Mouse (Mus musculus) stomach, embryonic 14.5 days (tissue): ENCODE measurements around the gene Retnlb. TPM values are rescaled to one million over a fixed set of nuclear protein-coding genes. Genes with fewer than 3 reads are reported as not detected.
"Not testable (repeated sequence)": the region's sequence is repeated elsewhere in the genome, so short reads cannot be mapped to it uniquely, and the experiment has no call there.

Experiments
- ATAC-seq: fragments of 200-750 bp; cut with Nextera tagmentation; 2 replicates; pipeline ENCODE4 v1.8.0; 2017; ENCODE audit warnings: low read depth, moderate TSS enrichment; ENCODE audit not compliant: insufficient number of reproducible peaks, insufficient read depth, low FRiP score
- H3K27ac ChIP-seq: fragments of 300-500 bp; sonication (generic); 2 replicates; pipeline ENCODE4 v1.5.1; 2014; ENCODE audit warnings: mild to moderate bottlenecking, low read length, moderate library complexity, mixed read lengths
- H3K27me3 ChIP-seq: fragments of 300-500 bp; sonication (generic); 2 replicates; pipeline ENCODE4 v1.6.1; 2014; ENCODE audit warnings: low read length, control low read depth, mixed read lengths; ENCODE audit not compliant: control insufficient read depth, insufficient read depth
- H3K36me3 ChIP-seq: fragments of 300-500 bp; sonication (generic); 2 replicates; pipeline ENCODE4 v1.6.1; 2014; ENCODE audit warnings: mild to moderate bottlenecking, control low read depth, low read length, moderate library complexity, mixed read lengths; ENCODE audit not compliant: control insufficient read depth, insufficient read depth
- H3K4me1 ChIP-seq: fragments of 300-500 bp; sonication (generic); 2 replicates; pipeline ENCODE4 v1.6.1; 2014; ENCODE audit warnings: low read length, control low read depth, mixed read lengths; ENCODE audit not compliant: control insufficient read depth, insufficient read depth
- H3K4me2 ChIP-seq: fragments of 300-500 bp; sonication (generic); replicated peaks from 2 replicates; pipeline ENCODE4 v1.6.1; 2014; ENCODE audit warnings: low read depth, low read length, control low read depth
- H3K4me3 ChIP-seq: fragments of 300-500 bp; sonication (generic); 2 replicates; pipeline ENCODE4 v1.5.1; 2014; ENCODE audit warnings: low read depth, low read length, control low read depth
- H3K9ac ChIP-seq: fragments of 300-500 bp; sonication (generic); replicated peaks from 2 replicates; pipeline ENCODE4 v1.6.1; 2014; ENCODE audit warnings: low read depth, mild to moderate bottlenecking, control low read depth, low read length, moderate library complexity, mixed read lengths
- H3K9me3 ChIP-seq: fragments of 300-500 bp; sonication (generic); 2 replicates; pipeline ENCODE4 v1.6.1; 2016; ENCODE audit warnings: low read depth, low read length, control low read depth; ENCODE audit not compliant: control insufficient read depth
- WGBS: fragments of 180-500 bp; shearing (Covaris S2); extraction: QIAGEN DNeasy Blood & Tissue Kit; methylation state at CpG from one replicate; pipeline ENCODE4 v1.1.7; 2014; 5-methylcytosine and 5-hydroxymethylcytosine counted together
- polyA plus RNA-seq: library from polyadenylated mRNA; unstranded; fragments of >200 nt; fragmentation: Nextera tagmentation; extraction: Ambion mirVana; gene quantifications from 2 replicates; pipeline ENCODE4 v1.2.1, GENCODE M21; 2014

The Retnlb gene
- polyA plus RNA-seq, 1 experiment from 2014 or later: not detected

DNA sequence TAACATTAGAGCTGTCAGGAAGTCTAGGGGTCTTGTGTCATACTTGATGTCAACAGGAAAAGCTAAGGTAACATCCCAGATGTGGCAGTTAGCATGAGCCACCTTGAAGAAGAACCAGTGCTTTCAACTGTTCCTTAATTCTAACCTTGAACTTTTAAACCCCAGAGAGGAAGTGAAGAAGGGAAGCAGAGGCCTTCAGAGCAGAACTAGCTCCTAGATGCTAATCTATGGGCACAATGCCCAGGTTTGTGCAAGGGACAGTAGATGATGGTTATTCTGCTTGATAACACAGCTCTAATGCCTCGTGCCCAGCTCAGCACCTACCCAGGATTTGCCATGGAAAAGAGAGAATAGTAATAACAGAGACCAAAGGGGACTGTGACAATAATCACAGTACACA is 17.0 kb downstream of the Retnlb start:
- not testable (repeated sequence) for ATAC-seq
- 47% methylated on average over 1 of the region's 1 CpGs for WGBS

DNA sequence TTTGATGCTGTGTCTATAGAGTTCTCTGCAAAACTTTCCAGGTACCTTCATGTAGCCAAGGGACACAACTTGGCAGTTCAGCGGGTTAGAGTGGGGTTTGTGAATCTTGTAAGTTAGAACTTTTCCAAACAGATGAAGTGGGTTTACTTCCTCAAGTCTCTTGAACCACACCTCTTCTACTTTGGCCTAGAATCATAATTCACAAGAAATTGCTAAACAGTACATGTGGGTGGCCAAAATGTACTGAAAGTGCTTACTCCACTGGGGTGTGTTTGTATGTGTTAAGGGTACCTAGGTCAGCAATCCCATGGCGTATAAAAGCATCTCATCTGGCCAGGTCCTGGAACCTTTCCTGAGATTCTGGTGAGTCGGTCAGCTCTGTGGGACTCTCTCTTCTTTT is 25.6 kb downstream of the Retnlb start, which contains the start of gene Retnla:
Retnla (plus strand) TSS at position 286 of the 400 bp plus-strand sequence.
- H3K4me1 ChIP-seq: no peaks in the 10 kb centered on the region
- H3K27ac ChIP-seq: no peak within 1 kb of the TSS
- H3K4me3 ChIP-seq: no peak within 1 kb of the TSS
- H3K9me3 ChIP-seq: no peaks in the 10 kb centered on the region
- H3K36me3 ChIP-seq: no peaks in the 10 kb centered on the region
- H3K4me2 ChIP-seq: no peak within 1 kb of the TSS
- H3K27me3 ChIP-seq: no peaks in the 10 kb centered on the region
- no peak for ATAC-seq
- WGBS: 80% methylated on average over 3 of the region's 3 CpGs
- H3K9ac ChIP-seq: no peak within 1 kb of the TSS

More for the DNA sequence above, 17.0 kb downstream of the Retnlb start:
- H3K4me1 ChIP-seq, H3K27me3 ChIP-seq, H3K4me3 ChIP-seq, H3K9me3 ChIP-seq, H3K27ac ChIP-seq, H3K36me3 ChIP-seq, H3K9ac ChIP-seq, H3K4me2 ChIP-seq: not testable (repeated sequence)

DNA sequence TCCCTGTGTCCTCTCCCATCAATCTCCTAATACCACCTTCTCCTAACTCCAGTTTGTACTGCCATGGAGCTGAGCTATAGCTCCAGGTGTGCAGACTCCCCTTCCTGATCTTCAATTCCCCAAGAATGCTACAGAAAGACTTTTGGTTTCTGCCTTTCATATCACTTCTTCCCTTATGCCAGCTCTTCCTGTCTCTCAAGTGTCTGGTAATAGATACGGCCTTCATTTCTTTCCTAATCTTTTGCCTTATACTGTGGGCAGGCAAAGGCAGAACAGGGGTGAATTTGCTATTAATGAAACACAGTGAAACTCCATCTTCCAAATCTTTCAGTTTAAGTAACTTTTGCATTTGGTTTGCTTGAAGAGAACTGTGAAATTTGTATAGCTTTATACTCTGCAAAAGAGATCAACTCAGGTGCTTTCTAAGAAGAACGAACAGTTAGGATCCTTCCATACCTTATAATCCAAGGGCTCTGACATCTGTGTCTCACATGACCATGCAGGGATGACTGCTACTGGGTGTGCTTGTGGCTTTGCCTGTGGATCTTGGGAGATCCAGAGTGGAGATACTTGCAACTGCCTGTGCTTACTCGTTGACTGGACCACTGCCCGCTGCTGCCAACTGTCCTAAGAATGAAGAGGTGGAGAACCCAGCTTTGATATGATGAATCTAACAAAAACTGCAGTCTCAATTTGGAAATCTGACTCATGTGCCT is 27.2 kb downstream of the Retnlb start:
- H3K4me2 ChIP-seq: no peak overlapping the region
- ATAC-seq: no peak
- no peak overlapping the region for H3K27ac ChIP-seq
- no peaks in the 10 kb centered on the region for H3K36me3 ChIP-seq
- H3K4me3 ChIP-seq: no peak overlapping the region
- H3K4me1 ChIP-seq: no peaks in the 10 kb centered on the region
- 85% methylated on average over 4 of the region's 4 CpGs for WGBS
- H3K27me3 ChIP-seq: no peaks in the 10 kb centered on the region
- H3K9ac ChIP-seq: no peak overlapping the region
- no peaks in the 10 kb centered on the region for H3K9me3 ChIP-seq

DNA sequence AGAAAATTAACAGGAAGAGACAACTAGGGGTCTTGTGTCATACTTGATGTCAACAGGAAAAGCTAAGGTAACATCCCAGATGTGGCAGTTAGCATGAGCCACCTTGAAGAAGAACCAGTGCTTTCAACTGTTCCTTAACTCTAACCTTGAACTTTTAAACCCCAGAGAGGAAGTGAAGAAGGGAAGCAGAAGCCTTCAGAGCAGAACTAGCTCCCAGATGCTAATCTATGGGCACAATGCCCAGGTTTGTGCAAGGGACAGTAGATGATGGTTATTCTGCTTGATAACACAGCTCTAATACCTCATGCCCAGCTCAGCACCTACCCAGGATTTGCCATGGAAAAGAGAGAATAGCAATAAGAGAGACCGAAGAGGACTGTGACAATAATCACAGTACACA is 48.3 kb downstream of the Retnlb start:
- H3K4me3 ChIP-seq, H3K9me3 ChIP-seq, H3K27me3 ChIP-seq, H3K27ac ChIP-seq, H3K4me1 ChIP-seq, H3K36me3 ChIP-seq, H3K9ac ChIP-seq, ATAC-seq, H3K4me2 ChIP-seq: not testable (repeated sequence)
- 97% methylated on average over 1 of the region's 1 CpGs for WGBS

DNA sequence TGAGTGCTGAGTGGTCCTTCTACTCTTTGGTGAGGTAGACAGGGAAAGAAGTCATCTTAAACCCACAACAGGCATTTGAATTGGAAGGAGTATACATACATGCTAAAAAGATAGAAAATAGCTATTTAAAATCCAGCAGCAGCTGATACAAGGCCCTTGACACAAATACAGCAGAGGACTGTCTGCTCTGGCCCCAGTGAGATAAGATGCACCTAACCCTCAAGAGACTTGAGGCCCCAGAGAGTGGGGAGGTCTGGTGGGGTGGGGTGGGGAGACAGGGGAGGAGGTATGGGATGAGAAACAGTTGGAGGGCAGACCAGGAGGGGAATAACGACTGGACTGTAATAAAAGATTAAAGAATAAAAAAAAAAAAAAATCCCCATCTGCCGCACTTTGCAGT is 51.0 kb downstream of the Retnlb start:
- H3K9ac ChIP-seq: no peak overlapping the region
- H3K4me1 ChIP-seq: no peaks in the 10 kb centered on the region
- H3K9me3 ChIP-seq: no peaks in the 10 kb centered on the region
- no peaks in the 10 kb centered on the region for H3K36me3 ChIP-seq
- no peak overlapping the region for H3K4me3 ChIP-seq
- H3K27ac ChIP-seq: no peak overlapping the region
- WGBS: 67% methylated on average over 2 of the region's 2 CpGs
- no peak for ATAC-seq
- no peaks in the 10 kb centered on the region for H3K27me3 ChIP-seq
- no peak overlapping the region for H3K4me2 ChIP-seq

Other genes with a start within 250 kb of the Retnlb start
- gene Trat1, start 44.8 kb upstream of the Retnlb start, polyA plus RNA-seq: 0.27 TPM in 1 of 2 replicates, not detected in the other
- gene Retnla, start 25.7 kb downstream of the Retnlb start, polyA plus RNA-seq: 0.45 TPM in 1 of 2 replicates, not detected in the other
- gene Retnlg, start 55.8 kb downstream of the Retnlb start, polyA plus RNA-seq: 0.78 and 1.2 TPM in 2 replicates
- 36.1 and 40.6 TPM in 2 replicates for gene Dzip3, start 177.3 kb downstream of the Retnlb start, polyA plus RNA-seq
- gene Cip2a, start 177.3 kb downstream of the Retnlb start, polyA plus RNA-seq: 34.9 and 35.4 TPM in 2 replicates
- not detected in 2 replicates for gene Myh15, start 240.6 kb downstream of the Retnlb start, polyA plus RNA-seq